In genomic region chr12:82470362-82470936, GRCm38 (mm10) we compare ENCODE assay signal across 8 mouse cellular contexts.
DNase-seq lines count a peak whose midpoint lies in the region; TF ChIP-seq lines count a peak whose summit lies in the region.

No protein-coding gene starts in this region.

- TF ChIP-seq CTCF in heart, adult 2 months (IDR thresholded peaks at IDR 0.05): no peak

- intact Hi-C loops in heart, adult 2 months (cut with DNase I): loop anchor here (5.0 kb wide), 4 partner anchors 148 to 673 kb away; no protein-coding TSS in a partner anchor
- intact Hi-C loops in left cerebral cortex, postnatal 4 days (cut with DNase I): loop anchor here (5.0 kb wide), 1 partner anchor 298 kb away; no protein-coding TSS in a partner anchor

- H3K4me3 ChIP-seq in embryonic facial prominence, embryonic 10.5 days: peak overlapping the region; percentile 62
- peak overlapping the region; percentile 51 for H3K4me3 ChIP-seq in heart, adult 2 months
- H3K4me3 ChIP-seq in midbrain, embryonic 10.5 days: peak overlapping the region; percentile 63

- peaks cover 3% of the 10 kb centered on the region; the same call in 1 of the 2 replicates for H3K27me3 ChIP-seq in embryonic facial prominence, embryonic 10.5 days (replicated peaks; ENCODE audit: low read depth, poor library complexity, severe bottlenecking)
- no peaks in the 10 kb centered on the region for H3K27me3 ChIP-seq in heart, adult 2 months (ENCODE audit: control insufficient read depth, insufficient read depth, low read length)
- H3K27me3 ChIP-seq in midbrain, embryonic 10.5 days (ENCODE audit: low read depth, poor library complexity, severe bottlenecking): no peaks in the 10 kb centered on the region

- H3K36me3 ChIP-seq in embryonic facial prominence, embryonic 10.5 days (replicated peaks): no peaks in the 10 kb centered on the region
- H3K36me3 ChIP-seq in heart, adult 2 months (ENCODE audit: control insufficient read depth, insufficient read depth, low read length): no peaks in the 10 kb centered on the region
- H3K36me3 ChIP-seq in midbrain, embryonic 10.5 days: no peaks in the 10 kb centered on the region

- no peaks in the 10 kb centered on the region for H3K9me3 ChIP-seq in embryonic facial prominence, embryonic 10.5 days
- no peaks in the 10 kb centered on the region for H3K9me3 ChIP-seq in midbrain, embryonic 10.5 days (replicated peaks)

- H3K9ac ChIP-seq in heart, adult 2 months (ENCODE audit: low read depth, low read length): 0 out of 2 replicates have a peak overlapping the region, but pooled peaks have one; percentile 21

- TF ChIP-seq EP300 in heart, adult 2 months (IDR thresholded peaks at IDR 0.05; ENCODE audit: insufficient read depth, low read depth, low read length): no peak

- peak overlapping the region; percentile 86 for H3K27ac ChIP-seq in embryonic facial prominence, embryonic 10.5 days (replicated peaks)
- H3K27ac ChIP-seq in heart, adult 2 months: peak overlapping the region; percentile 53
- H3K27ac ChIP-seq in midbrain, embryonic 10.5 days (replicated peaks): peak overlapping the region; percentile 86

- H3K79me2 ChIP-seq in heart, adult 2 months (replicated peaks; ENCODE audit: control insufficient read depth, insufficient read depth, low read length): no peaks in the 10 kb centered on the region

- no peak for TF ChIP-seq POLR2A in heart, adult 2 months (IDR thresholded peaks at IDR 0.05; ENCODE audit: insufficient read depth, low read depth, low read length)

- H3K4me1 ChIP-seq in embryonic facial prominence, embryonic 10.5 days: peaks cover 15% of the 10 kb centered on the region
- no peaks in the 10 kb centered on the region; the same call in 1 of the 2 replicates for H3K4me1 ChIP-seq in heart, adult 2 months (ENCODE audit: control insufficient read depth, insufficient read depth, low read length)
- peaks cover 17% of the 10 kb centered on the region for H3K4me1 ChIP-seq in midbrain, embryonic 10.5 days

- 2% methylated on average over 18 of the region's 18 CpGs for WGBS in embryonic facial prominence, embryonic 10.5 days
- WGBS in heart, adult 2 months: 1% methylated on average over 18 of the region's 18 CpGs
- WGBS in midbrain, embryonic 10.5 days: 5% methylated on average over 18 of the region's 18 CpGs

- DNase-seq in spleen, adult 12 weeks (ENCODE audit: low spot score): peak; percentile 11
- no peak for DNase-seq in spleen, postnatal 14 days (ENCODE audit: low spot score in 2 of 2)
- peak; percentile 92 for DNase-seq in embryonic facial prominence, embryonic 10.5 days (ENCODE audit: low spot score)
- peak; percentile 61 to 75 for DNase-seq in heart, adult 2 months
- peak; percentile 77 for DNase-seq in kidney, adult 18-20 months
- DNase-seq in left cerebral cortex, postnatal 4 days: peak; percentile 69
- peak; percentile 85 for DNase-seq in midbrain, embryonic 10.5 days (ENCODE audit: low spot score)
- peak; percentile 41 for DNase-seq in skeletal muscle tissue, adult 2 months (ENCODE audit: low read depth, low spot score)

Comparison
In these comparisons a context has a peak if more than half of its experiments do, and no peak if none do; other contexts are left out.
1. DNase-seq: peak in spleen, adult 12 weeks (single experiment), embryonic facial prominence, embryonic 10.5 days (single experiment), heart, adult 2 months (2 of 2), kidney, adult 18-20 months (single experiment), left cerebral cortex, postnatal 4 days (single experiment), midbrain, embryonic 10.5 days (single experiment) and skeletal muscle tissue, adult 2 months (single experiment); none in spleen, postnatal 14 days (0 of 2).
2. Peak in every context shown above with its lines, with median percentiles within 50 percentile points of each other: H3K27ac ChIP-seq and H3K4me3 ChIP-seq.